Mouse (Mus musculus) macrophage (primary cell): Measurements from ENCODE around the gene Acvr2b. TPM values are rescaled to one million over a fixed set of nuclear protein-coding genes. Genes with fewer than 3 reads are reported as not detected.
A peak's percentile ranks its signal among the peaks of the same experiment; 100 is the strongest.

Source experiments
- H3K27ac ChIP-seq: fragments of 350-480 bp; formaldehyde crosslinking; 2 replicates; pipeline ENCODE4 v1.9.0; 2021
- H3K36me3 ChIP-seq: fragments of 350-480 bp; formaldehyde crosslinking; 2 replicates; pipeline ENCODE4 v1.9.0; 2021; ENCODE audit errors: inconsistent target
- H3K4me3 ChIP-seq: fragments of 350-480 bp; formaldehyde crosslinking; 2 replicates; pipeline ENCODE4 v1.9.0; 2021; ENCODE audit errors: inconsistent target
- H3K79me2 ChIP-seq: fragments of 350-480 bp; formaldehyde crosslinking; 2 replicates; pipeline ENCODE4 v1.9.0; 2021; ENCODE audit errors: inconsistent target
- WGBS: methylation state at CpG from one replicate; pipeline ENCODE4 v1.1.7; 2026; ENCODE audit warnings: inconsistent platforms; ENCODE audit not compliant: missing documents; 5-methylcytosine and 5-hydroxymethylcytosine counted together
- polyA plus RNA-seq: library from polyadenylated mRNA; stranded (reverse); fragments of 250-400 nt; gene quantifications from 3 replicates; pipeline ENCODE4 v1.2.4, GENCODE M21; 2018; ENCODE audit warnings: inconsistent platforms

The Acvr2b gene
- polyA plus RNA-seq, 1 experiment from 2014 or later: 0.65 TPM

DNA sequence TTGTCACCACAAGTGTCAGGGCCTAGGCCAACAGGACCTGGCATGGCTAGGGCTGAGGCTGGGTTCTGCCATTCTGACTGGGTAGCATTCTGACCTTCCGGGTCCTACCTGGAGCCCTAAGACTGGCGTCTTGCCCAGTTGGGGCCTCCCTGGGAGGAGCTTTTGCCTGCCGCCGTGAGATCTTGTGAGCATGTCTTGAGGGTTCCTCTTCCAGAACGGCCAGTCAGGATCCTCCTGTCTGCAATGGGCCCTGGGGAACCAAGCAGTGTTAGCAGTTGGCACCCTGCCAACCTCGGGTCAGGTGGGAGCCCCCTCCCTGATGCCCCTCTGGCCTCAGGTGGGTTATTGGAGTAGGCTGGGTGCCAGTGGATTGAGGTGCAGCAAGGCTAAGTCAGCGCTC lies 24.6 kb downstream of the Acvr2b start:
- Histone ChIP-seq H3K79me2 (no peaks in the 10 kb centered on the region), H3K27ac (no peak overlapping the region), H3K4me3 (no peak overlapping the region), H3K36me3 (no peaks in the 10 kb centered on the region)
- WGBS: 60% methylated on average over 7 of the region's 7 CpGs

DNA sequence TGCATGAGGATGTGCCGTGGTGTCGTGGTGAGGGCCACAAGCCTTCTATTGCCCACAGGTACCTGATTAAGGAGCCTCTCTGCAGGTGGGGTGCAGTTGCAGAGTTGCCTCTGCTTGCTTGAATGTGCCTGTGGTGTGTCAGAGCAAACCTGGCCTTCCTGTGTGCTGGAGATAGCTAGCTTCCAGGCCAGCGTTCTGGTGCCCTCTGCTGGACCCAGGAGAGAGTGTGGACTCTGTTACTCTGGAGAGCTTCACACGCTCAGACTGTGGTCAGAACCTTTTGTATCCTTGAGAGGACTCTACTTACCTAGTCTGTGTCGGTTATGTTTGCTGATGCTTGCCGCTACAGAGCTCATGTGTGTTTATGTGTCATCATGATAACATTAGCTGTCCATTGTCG lies 28.4 kb downstream of the Acvr2b start:
- 64% methylated on average over 6 of the region's 7 CpGs for WGBS
- Histone ChIP-seq H3K27ac (no peak overlapping the region), H3K4me3 (no peak overlapping the region), H3K36me3 (no peaks in the 10 kb centered on the region; the same call in 1 of the 2 replicates), H3K79me2 (no peaks in the 10 kb centered on the region)

DNA sequence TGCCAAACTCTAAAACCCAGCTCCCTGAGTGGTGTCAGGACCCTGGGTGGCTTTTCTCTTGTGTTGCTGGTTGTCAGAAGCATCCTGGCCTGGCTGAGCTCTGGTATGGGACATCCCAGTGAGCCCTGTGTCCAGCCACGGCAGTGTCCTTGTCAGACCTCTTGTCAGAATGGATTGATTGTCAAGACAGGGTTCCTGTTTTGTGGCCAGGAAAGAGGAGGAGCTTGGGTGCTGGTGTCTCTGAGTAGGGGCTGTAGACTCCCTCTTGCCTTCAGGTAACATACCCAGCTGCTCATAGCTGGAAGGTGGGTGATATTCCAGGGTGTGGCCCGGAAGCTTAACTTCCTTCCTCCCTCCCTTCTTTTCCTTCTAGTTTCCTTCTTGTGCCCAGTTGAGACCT lies 33.9 kb downstream of the Acvr2b start:
- 34% methylated on average over 2 of the region's 2 CpGs for WGBS
- H3K27ac ChIP-seq: no peak overlapping the region
- H3K36me3 ChIP-seq: no peaks in the 10 kb centered on the region; the same call in 1 of the 2 replicates
- H3K4me3 ChIP-seq: no peak overlapping the region
- no peaks in the 10 kb centered on the region for H3K79me2 ChIP-seq

DNA sequence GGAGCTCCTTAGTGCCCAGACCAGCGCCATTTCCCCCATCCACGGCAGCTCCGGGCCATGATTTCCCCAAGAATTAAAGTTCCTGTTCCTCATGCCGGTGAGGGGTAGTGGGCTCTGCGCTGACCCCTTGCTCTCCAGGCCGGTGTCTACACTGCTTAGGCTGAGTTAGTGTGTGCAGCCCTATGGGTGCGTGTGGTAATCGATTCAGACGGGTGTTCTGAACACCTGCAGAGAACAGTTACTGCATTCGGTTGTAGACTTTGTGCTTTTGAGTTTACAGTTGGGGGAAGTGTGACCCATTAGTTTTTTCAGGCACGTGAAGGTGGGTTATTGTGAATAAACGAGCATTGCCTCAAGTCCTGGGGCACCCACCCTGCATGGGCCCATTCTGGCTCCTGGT lies 36.1 kb downstream of the Acvr2b start:
- 94% methylated on average over 12 of the region's 12 CpGs for WGBS
- Histone ChIP-seq H3K36me3 (no peaks in the 10 kb centered on the region; the same call in 1 of the 2 replicates), H3K79me2 (no peaks in the 10 kb centered on the region), H3K4me3 (no peak overlapping the region), H3K27ac (no peak overlapping the region)

DNA sequence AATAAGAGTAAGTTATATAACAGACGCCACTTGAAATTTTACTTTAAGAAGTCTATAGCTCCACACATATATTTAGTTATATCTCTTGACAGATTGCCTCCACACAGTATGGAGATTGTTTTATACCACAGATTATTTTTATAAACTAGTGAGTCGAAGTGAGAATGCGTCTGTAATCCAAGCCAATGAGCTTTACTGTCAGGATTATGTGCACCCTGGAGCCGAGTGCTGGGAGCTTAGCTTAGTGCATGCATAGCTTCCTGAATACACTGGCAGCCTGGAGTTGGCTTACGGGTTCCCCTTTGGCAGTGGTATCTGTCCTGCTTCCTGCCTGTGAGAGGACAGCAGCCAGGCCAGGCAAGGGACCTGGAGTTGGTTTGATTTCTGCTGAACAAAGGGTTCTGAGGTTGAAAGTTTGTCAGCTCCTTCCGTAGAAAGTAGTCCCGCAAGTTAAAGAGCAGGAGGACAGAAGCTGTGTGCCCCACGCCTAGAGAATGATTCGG lies 36.6 kb downstream of the Acvr2b start:
- 91% methylated on average over 9 of the region's 9 CpGs for WGBS
- Histone ChIP-seq H3K4me3 (no peak overlapping the region), H3K27ac (no peak overlapping the region), H3K79me2 (no peaks in the 10 kb centered on the region), H3K36me3 (no peaks in the 10 kb centered on the region)

DNA sequence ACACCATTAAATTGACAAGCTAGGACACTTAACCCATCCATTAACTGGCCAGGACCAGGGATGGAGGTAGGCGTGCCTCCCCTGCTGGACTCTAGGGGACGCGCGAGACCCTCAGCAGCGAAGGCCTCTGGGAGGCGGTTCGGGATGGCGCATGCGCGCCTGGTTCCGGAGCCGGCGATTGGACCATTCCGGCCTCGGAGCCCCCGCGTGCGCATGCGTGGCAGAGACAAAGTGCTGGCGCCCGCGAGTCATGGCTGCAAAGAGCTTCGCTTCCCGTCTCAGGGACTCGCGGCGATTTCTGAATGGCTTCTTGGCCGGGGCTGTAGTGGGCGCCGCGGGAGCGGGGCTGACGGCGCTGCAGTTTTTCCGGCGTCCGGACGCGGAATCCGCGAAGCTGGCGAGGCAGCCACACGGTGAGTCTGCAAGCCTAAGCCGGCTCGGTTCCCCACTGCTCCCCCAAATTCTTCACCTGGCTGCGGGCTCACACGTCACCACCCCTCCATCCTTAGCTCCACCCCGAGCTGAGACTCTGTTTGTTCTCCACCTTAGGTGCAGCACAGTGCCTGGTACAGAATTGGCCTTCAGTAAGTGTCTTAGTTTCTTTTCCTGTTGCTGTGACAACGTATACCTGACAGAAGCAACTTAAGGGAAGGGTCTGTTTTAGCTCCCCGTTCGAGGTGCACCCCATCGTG lies 43.0 kb downstream of the Acvr2b start, which contains the start of gene Exog:
Gene Exog, plus strand, starts transcription at position 206 of the 692 bp plus-strand sequence.
- H3K36me3 ChIP-seq: peaks cover 22% of the 10 kb centered on the region
- H3K27ac ChIP-seq: peak within 1 kb of the TSS; percentile 19; the same call in 1 of the 2 replicates
- WGBS: 1% methylated on average over 49 of the region's 52 CpGs
- H3K79me2 ChIP-seq: peaks cover 5% of the 10 kb centered on the region
- H3K4me3 ChIP-seq: peak within 1 kb of the TSS; percentile 86

DNA sequence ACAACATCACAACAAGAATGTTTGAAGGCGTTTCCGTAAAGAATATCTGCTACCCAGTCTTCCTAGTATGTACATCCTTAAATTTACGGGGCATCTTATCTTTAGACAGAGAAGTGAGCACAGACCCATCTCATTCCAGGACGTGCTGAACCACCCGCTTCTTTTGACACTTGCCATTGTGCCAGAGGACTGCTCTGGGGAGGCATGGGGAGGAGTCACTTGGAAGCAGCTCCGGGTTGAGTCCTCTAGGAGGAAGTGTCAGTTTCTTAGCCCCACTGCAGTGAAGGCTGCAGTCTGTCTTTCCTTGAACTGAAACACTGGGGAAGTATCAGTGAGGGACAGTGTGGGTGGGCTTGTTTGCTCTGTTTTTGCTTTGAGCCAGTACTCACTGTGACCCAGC lies 43.8 kb downstream of the Acvr2b start:
- 7% methylated on average over 6 of the region's 6 CpGs for WGBS
- Histone ChIP-seq H3K36me3 (peaks cover 28% of the 10 kb centered on the region), H3K79me2 (peaks cover 5% of the 10 kb centered on the region), H3K27ac (peak overlapping the region; percentile 19; the same call in 1 of the 2 replicates), H3K4me3 (peak overlapping the region; percentile 86)

DNA sequence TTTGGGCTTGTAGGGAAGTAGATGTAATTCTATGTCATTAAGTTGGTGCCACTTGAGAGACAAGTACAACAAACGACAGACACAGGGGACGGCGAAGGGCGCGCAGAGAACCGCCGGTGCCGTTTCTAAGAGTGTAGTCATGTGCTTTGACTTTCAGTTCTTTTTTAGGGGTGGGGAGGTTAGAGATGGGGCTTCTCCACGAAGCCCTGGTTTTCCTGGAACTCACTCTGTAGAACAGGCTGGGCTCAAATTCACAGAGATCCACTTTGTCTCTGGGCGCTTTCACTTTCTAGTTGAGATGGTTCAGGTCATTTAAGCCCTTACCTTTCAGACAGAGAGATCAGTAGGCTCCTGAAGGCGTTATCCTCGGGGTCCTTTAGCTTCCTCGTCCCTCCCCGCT lies 54.0 kb downstream of the Acvr2b start:
- Histone ChIP-seq H3K36me3 (peaks cover 12% of the 10 kb centered on the region; the same call in 1 of the 2 replicates), H3K4me3 (no peak overlapping the region), H3K27ac (no peak overlapping the region), H3K79me2 (no peaks in the 10 kb centered on the region)
- 83% methylated on average over 14 of the region's 14 CpGs for WGBS

DNA sequence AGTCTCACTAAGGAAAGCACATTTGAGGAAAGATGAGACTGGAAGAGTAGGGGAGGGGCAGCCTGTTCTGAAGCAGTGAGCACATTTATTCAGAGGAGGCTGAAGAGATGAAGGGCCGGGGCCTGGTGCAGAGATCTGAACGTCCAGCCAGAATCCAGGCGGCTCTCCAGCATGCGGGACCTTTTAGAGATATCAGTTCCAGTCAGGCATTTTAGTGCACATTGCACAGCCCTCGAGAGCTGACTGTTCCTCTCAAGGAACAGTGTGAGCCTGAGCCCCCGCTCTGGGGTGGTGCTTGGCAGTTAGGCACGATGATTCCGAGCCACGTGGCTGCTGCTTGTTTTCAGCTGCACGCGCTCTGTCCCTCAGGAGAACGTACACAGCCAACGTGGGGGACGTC lies 55.2 kb downstream of the Acvr2b start:
- Histone ChIP-seq H3K79me2 (no peaks in the 10 kb centered on the region), H3K4me3 (no peak overlapping the region), H3K36me3 (peaks cover 3% of the 10 kb centered on the region; the same call in 1 of the 2 replicates), H3K27ac (no peak overlapping the region)
- WGBS: 96% methylated on average over 14 of the region's 14 CpGs

DNA sequence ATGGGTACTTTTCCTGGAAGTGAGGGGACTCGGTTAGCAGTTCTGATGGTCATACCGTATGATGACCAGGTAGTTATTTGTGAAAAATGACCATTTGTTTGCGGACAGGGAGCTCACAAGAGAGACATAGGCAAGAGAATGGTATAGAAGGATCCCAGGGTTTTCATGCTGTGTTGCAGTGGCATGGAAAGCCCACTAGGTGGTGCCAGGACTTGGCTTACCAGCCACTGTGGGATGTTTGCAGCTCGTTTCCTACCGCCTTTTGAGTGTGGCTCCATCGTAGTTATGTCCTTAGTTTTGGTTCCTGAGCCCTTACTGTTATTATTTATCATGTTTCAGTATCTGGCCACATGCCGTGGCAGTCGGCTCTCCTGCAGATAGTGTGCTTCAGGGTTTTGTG lies 58.5 kb downstream of the Acvr2b start:
- WGBS: 51% methylated on average over 8 of the region's 8 CpGs
- Histone ChIP-seq H3K27ac (no peak overlapping the region), H3K36me3 (peaks cover 33% of the 10 kb centered on the region), H3K79me2 (no peaks in the 10 kb centered on the region), H3K4me3 (no peak overlapping the region)

DNA sequence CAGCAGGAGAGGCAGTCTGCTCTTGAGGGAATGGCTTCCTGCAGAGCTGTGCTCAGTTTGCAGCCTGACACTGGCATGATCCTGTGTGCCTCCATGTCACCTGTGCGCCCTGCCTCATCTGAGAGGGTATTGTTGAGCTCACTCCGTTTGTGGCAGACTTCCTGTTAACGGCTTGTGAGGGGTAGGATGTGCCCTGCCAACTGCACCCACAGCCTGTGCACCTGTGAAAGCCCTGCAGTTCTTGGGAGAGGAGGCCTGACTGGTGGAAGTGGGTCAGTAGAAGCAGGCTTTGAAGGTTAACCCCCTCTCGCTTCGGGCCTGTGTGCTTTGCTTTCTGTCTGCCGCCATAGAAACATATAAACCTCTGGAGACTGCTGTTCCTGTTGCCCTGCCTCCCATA lies 63.1 kb downstream of the Acvr2b start:
- H3K4me3 ChIP-seq: no peak overlapping the region
- H3K79me2 ChIP-seq: no peaks in the 10 kb centered on the region
- H3K27ac ChIP-seq: no peak overlapping the region
- WGBS: 91% methylated on average over 6 of the region's 6 CpGs
- H3K36me3 ChIP-seq: peaks cover 35% of the 10 kb centered on the region

DNA sequence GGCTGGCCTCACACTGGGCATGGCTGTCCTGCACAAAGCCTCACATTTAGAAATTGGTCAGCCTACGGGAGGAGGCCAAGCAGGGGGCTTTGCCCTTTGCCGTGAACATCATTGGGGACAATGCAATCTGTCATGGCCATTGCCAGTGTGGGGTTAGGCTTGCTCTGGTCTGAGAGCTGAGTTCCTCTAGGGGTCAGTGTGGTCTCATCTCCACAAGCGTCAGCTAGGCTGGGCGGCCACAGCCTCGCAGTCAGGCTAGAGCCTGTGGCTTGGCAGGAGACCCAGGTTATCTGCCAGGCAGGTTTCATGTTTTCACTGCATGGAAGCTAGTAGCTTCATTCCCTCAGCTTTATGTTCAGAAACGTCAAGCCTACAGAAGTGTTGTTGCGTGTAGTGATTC lies 63.7 kb downstream of the Acvr2b start:
- WGBS: 76% methylated on average over 7 of the region's 7 CpGs
- no peak overlapping the region for H3K4me3 ChIP-seq

DNA sequence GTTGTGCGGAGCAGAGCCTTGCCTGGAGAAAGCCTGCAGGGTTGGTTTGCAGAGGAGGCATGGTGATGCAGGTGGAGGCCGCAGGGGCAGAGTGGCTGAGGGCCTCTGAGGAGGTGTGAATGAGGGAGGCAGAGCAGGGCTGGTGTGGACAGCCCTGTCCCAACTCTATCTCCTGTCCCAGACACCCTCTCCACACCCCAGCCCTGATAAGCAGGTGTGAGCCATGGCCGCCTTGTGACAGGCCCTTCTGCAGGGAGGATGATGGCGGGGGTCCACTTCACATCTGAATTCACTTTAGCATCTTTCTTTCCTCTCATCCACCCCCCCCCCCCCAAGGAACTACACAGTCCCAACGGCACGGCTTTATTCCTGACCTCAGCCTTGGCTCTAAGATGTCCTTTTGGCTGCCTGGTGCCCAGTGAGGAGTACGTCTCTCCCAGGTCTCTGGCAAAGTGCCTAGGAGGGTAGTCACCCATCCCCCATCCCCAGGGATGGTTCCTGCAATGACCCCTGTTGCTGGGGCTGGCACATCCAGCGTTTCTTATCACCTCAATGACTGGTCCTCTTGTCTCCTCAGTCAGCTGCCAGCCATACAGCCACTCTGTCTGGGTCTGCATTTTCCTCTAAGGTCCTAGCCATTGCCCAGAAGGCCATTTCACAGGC lies 67.9 kb downstream of the Acvr2b start:
- 90% methylated on average over 8 of the region's 8 CpGs for WGBS
- Histone ChIP-seq H3K36me3 (peaks cover 8% of the 10 kb centered on the region; the same call in 1 of the 2 replicates), H3K79me2 (no peaks in the 10 kb centered on the region), H3K4me3 (no peak overlapping the region), H3K27ac (no peak overlapping the region)

More for the DNA sequence above, 63.7 kb downstream of the Acvr2b start:
- H3K27ac ChIP-seq: no peak overlapping the region
- H3K36me3 ChIP-seq: peaks cover 35% of the 10 kb centered on the region
- H3K79me2 ChIP-seq: no peaks in the 10 kb centered on the region

DNA sequence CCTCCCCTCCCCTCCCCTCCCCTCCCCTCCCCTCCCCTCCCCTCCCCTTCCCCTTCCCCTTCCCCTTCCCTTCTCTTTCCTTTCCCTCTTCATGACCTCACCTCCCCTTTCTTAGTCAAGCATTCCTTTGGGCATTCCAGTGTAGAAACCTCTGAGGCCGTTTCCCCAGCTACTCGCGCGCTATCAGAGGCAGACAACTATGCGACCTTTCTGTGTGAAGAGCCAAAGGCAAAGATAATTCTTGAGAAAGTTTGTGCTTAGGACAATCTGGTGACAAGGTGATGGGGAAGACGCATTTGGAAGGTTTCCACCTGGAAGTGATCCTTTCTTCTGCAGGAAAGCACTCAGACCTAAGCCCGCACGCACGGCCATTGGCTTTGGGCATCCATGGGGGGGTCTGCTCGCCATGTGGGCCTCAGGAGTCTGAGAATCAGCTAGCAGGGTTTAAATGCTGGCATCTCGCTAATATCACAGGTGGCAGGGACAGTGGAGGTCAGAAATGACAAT lies 70.5 kb downstream of the Acvr2b start:
- H3K27ac ChIP-seq: no peak overlapping the region
- H3K36me3 ChIP-seq: no peaks in the 10 kb centered on the region
- no peak overlapping the region for H3K4me3 ChIP-seq
- WGBS: 98% methylated on average over 11 of the region's 11 CpGs
- H3K79me2 ChIP-seq: no peaks in the 10 kb centered on the region

DNA sequence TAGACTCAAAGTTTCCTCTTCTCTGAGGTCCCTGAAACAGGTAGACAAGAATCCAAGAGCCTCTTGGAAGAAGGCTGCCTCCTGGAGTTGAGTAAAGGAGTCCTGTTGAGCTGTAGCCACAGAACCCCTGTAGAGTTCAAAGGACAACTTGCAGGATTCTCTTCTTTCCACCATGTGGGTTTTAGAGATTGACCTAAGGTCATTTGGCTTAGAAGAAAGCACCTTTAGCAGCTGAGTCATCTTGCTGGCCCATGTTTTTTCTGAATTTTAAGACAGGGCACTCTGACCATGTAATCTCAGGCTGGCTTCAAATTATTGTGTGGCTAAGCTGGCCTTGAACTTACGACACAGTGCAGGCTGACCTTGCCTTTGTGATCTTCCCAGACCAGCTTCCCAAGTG lies 71.1 kb downstream of the Acvr2b start:
- Histone ChIP-seq H3K4me3 (no peak overlapping the region), H3K27ac (no peak overlapping the region), H3K36me3 (no peaks in the 10 kb centered on the region), H3K79me2 (no peaks in the 10 kb centered on the region)
- WGBS: 83% methylated on average over 1 of the region's 1 CpGs
